Mouse (Mus musculus): ENCODE measurements around the gene Bcl7a.

GRCm38 (mm10) chr5:123359431-123359830 is 15.8 kb downstream of the Bcl7a start:
- TF ChIP-seq CTCF (IDR thresholded peaks at IDR 0.05; ENCODE audit: borderline replicate concordance, extremely low read depth, insufficient read depth, insufficient read length) (no peak), POLR2A (IDR thresholded peaks at IDR 0.05; ENCODE audit: borderline replicate concordance, extremely low read depth, insufficient read depth, insufficient read length, poor library complexity, severe bottlenecking) (no peak)

Measured in brain, embryonic 14.5 days (tissue).